ENCODE assay signal across 23 mouse cellular contexts in the genomic region with DNA sequence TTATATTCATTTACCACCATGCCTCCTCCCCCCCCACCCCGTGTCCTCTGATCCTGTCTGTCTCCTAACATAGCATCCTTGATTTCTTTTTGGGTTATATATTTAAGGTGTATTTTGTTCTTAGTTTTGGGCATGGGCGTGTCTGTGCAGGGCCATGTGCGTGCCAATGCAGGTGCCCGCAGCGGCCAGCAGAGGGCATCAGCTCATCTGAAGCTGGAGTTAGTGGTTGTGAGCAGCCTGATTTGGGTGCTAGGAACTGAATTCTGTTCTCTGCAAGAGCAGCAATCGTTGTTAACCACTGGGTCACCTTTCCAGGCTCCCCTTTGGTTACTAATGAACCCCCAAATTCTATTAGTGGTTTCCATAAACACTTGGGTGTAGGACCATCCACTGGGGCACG.
DNase-seq lines count a peak whose midpoint lies in the region; ATAC-seq and TF ChIP-seq lines count a peak whose summit lies in the region.
"Had no signal": no experiment of that assay in that cellular context is flagged by ENCODE, and none has a peak within 500 bp of the region (broad histone marks: within the 10 kb centered on the region; RNA-seq: fewer than 3 reads in every experiment).

No protein-coding gene starts in this region.

- no peak overlapping the region for H3K4me3 ChIP-seq in lung, embryonic 14.5 days (ENCODE audit: low read depth, low read length)
- no peak overlapping the region for H3K4me3 ChIP-seq in E14TG2a.4 (replicated peaks; ENCODE audit: low read length)
- H3K4me3 ChIP-seq in bone marrow, adult 2 months (replicated peaks; ENCODE audit: control insufficient read depth, low read depth, low read length), result no peak overlapping the region
- H3K4me3 ChIP-seq: embryonic facial prominence, embryonic 12.5 days; erythroblast, embryonic 14.5 days; forebrain, embryonic 12.5 days; liver, embryonic 15.5 days; neural tube, embryonic 12.5 days had no signal

- H3K4me1 ChIP-seq in lung, embryonic 14.5 days (ENCODE audit: insufficient read depth), result no peaks in the 10 kb centered on the region
- H3K4me1 ChIP-seq in E14TG2a.4 (replicated peaks; ENCODE audit: low read depth, low read length), result peaks cover 14% of the 10 kb centered on the region
- no peaks in the 10 kb centered on the region; the same call in none of the 2 replicates for H3K4me1 ChIP-seq in bone marrow, adult 2 months (ENCODE audit: control insufficient read depth, insufficient read depth, low read length)
- H3K4me1 ChIP-seq: embryonic facial prominence, embryonic 12.5 days; forebrain, embryonic 12.5 days; liver, embryonic 15.5 days; neural tube, embryonic 12.5 days had no signal

- WGBS in lung, embryonic 14.5 days, result 87% methylated on average over 7 of the region's 7 CpGs
- 78% methylated on average over 7 of the region's 7 CpGs for WGBS in bone marrow, adult 2 months

- H3K9me3 ChIP-seq in lung, embryonic 14.5 days (ENCODE audit: low read depth, low read length), result no peaks in the 10 kb centered on the region
- peaks cover 6% of the 10 kb centered on the region; the same call in 1 of the 2 replicates for H3K9me3 ChIP-seq in E14TG2a.4 (ENCODE audit: low read length)
- H3K9me3 ChIP-seq: embryonic facial prominence, embryonic 12.5 days had no signal

- H3K4me2 ChIP-seq in lung, embryonic 14.5 days, result no peak overlapping the region
- H3K4me2 ChIP-seq: embryonic facial prominence, embryonic 12.5 days; forebrain, embryonic 12.5 days; hindbrain, embryonic 14.5 days; liver, embryonic 15.5 days; neural tube, embryonic 12.5 days had no signal

- DNase-seq in CD4-positive, CD25-positive, alpha-beta regulatory T cell, adult 2 months (ENCODE audit: low read depth, low spot score), result peak; percentile 6
- no peak for DNase-seq in lung, embryonic 14.5 days
- no peak for DNase-seq in lung, postnatal 36 days
- DNase-seq in urinary bladder, postnatal 10 days (ENCODE audit: low spot score), result no peak
- no peak for DNase-seq in ovary, postnatal 10 days (ENCODE audit: low spot score)
- DNase-seq: adrenal gland, postnatal 25 days; cerebellum, adult 11-12 months; cerebellum, postnatal 14 days; heart, postnatal 4 days; kidney, postnatal 36 days; lung, postnatal 10 days; midbrain, embryonic 14.5 days; retina, postnatal 1 day had no signal

- no peak for TF ChIP-seq POLR2A in bone marrow, adult 2 months (IDR thresholded peaks at IDR 0.05; ENCODE audit: borderline replicate concordance, control insufficient read depth, low read depth, low read length)

- no peak for ATAC-seq in CD4-positive, CD25-positive, alpha-beta regulatory T cell, adult 4 months
- ATAC-seq in lung, embryonic 14.5 days (ENCODE audit: insufficient read depth), result no peak
- ATAC-seq: inflammation-experienced regulatory T-cells, adult 6 months had no signal

- H3K9ac ChIP-seq in lung, embryonic 14.5 days, result no peak overlapping the region
- H3K9ac ChIP-seq: embryonic facial prominence, embryonic 12.5 days; forebrain, embryonic 12.5 days; hindbrain, embryonic 14.5 days; liver, embryonic 15.5 days; neural tube, embryonic 12.5 days had no signal

- TF ChIP-seq CTCF in lung, embryonic 14.5 days (IDR thresholded peaks at IDR 0.05; ENCODE audit: low read depth), result peak; percentile 25; the same call in 1 of the 2 replicates
- peak; percentile 55; the same call in 1 of the 2 replicates for TF ChIP-seq CTCF in E14TG2a.4 (conservative IDR thresholded peaks at IDR 0.05; ENCODE audit: low read length)
- TF ChIP-seq CTCF in bone marrow, adult 2 months (IDR thresholded peaks at IDR 0.05; ENCODE audit: control insufficient read depth, insufficient read depth, low read length), result peak; percentile 33; the same call in 1 of the 2 replicates

- no peaks in the 10 kb centered on the region for H3K36me3 ChIP-seq in lung, embryonic 14.5 days (ENCODE audit: insufficient read depth)
- no peaks in the 10 kb centered on the region for H3K36me3 ChIP-seq in E14TG2a.4 (ENCODE audit: insufficient read depth, low read length)
- H3K36me3 ChIP-seq: embryonic facial prominence, embryonic 12.5 days; forebrain, embryonic 12.5 days; liver, embryonic 15.5 days; neural tube, embryonic 12.5 days had no signal

- H3K27me3 ChIP-seq in lung, embryonic 14.5 days (ENCODE audit: insufficient read depth, low read length), result no peaks in the 10 kb centered on the region
- no peaks in the 10 kb centered on the region for H3K27me3 ChIP-seq in E14TG2a.4 (ENCODE audit: insufficient read depth, low read length)
- H3K27me3 ChIP-seq: embryonic facial prominence, embryonic 12.5 days; forebrain, embryonic 12.5 days; liver, embryonic 15.5 days; neural tube, embryonic 12.5 days had no signal

- H3K27ac ChIP-seq in lung, embryonic 14.5 days (ENCODE audit: low read depth), result no peak overlapping the region
- no peak overlapping the region for H3K27ac ChIP-seq in bone marrow, adult 2 months (ENCODE audit: control insufficient read depth, insufficient read depth, low read depth, low read length, poor library complexity)
- H3K27ac ChIP-seq: embryonic facial prominence, embryonic 12.5 days; forebrain, embryonic 12.5 days; hindbrain, embryonic 14.5 days; liver, embryonic 15.5 days; neural tube, embryonic 12.5 days had no signal
